Mouse (Mus musculus): ENCODE data around the gene Fbxl17. TPM values are rescaled to one million over a fixed set of nuclear protein-coding genes. Genes with fewer than 3 reads are reported as not detected.

Gene Fbxl17
- 10 to 100 TPM; 80.0 to 82.8 TPM for total RNA-seq (2021)

DNA sequence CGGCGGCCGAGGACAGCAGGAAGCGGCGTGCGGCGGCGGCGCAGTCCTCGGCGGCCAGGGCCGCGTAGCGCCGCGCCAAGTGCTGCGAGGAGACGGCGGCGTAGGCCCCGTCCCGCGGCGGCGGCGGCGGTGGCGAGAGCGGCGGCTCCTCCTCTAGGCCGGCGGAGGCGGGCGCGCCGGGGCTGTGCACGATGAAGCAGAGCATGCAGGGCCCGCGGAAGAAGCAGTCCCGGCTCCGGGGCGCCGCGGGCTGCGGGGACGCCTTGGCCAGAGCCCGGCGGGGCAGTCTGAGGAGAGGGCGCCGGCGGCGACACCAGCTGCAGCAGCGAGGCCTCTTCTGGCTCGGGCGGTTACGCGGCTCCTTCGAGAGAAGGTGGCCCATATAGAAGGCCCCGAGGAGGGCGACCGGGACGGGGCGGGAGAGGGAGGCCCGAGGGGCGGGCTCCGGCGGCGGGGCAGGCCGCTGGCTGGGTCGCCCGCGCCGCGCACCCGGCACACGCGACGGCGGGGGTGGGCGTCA, at the start of gene Fbxl17:
Gene Fbxl17, minus strand, starts transcription at position 382 of the 520 bp plus-strand sequence.
- peak; percentile 59 for DNase-seq
- intact Hi-C loops (cut with DNase I) = no loop called here

DNA sequence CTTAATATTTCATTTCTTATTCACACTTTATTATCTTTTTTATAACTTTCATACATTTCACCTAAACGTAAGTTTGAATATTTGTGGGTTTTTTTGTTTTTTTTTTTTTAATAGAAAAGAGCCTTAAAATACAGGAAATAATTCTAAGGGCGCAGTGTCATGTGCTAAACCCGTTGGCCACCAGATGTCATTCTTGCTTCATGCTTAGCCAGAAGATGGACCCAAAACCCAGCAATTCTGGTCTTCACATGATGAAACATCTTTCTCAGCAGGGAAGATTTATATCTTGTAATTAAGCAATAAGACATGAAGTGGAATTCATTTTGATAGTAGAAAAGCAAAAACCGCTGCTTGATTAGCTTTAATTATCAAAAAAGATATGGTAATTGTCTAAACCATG, 47.6 kb upstream of the Fbxl17 start:
- no peak for DNase-seq
- intact Hi-C loops (cut with DNase I) = no loop called here

DNA sequence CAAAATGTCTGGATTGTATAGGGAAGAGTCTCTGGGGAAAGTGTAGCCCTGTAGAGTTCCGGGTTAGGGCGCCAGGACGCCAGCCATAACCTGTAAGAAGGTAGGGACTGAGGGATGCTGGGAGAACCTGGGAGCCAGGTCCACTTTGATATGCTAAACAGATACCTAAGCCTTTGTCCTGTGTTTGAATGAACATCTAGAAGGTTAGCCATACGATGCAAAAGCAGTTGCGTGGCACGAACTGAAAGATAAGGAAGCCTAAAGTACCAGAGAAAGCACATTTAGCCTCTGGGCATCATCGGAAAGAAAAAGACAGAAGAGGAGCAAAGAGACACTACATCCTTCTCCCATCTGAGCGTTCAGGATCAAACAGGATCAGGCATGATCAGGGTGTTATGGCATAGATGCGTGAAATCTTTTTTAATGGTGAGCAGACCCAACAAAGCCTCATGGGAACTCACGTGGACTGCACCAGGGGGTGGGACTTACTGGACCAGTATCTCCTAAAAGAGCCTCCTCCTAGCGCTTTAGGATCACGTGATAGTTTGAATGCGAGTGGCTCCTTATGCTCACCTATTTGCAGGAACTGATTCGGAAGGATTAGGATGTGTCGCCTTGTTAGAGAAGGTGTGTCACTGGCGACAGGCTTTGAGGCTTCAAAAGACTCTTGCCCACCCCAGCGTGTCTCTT, 34.9 kb upstream of the Fbxl17 start:
- no peak for DNase-seq
- intact Hi-C loops (cut with DNase I) = no loop called here

DNA sequence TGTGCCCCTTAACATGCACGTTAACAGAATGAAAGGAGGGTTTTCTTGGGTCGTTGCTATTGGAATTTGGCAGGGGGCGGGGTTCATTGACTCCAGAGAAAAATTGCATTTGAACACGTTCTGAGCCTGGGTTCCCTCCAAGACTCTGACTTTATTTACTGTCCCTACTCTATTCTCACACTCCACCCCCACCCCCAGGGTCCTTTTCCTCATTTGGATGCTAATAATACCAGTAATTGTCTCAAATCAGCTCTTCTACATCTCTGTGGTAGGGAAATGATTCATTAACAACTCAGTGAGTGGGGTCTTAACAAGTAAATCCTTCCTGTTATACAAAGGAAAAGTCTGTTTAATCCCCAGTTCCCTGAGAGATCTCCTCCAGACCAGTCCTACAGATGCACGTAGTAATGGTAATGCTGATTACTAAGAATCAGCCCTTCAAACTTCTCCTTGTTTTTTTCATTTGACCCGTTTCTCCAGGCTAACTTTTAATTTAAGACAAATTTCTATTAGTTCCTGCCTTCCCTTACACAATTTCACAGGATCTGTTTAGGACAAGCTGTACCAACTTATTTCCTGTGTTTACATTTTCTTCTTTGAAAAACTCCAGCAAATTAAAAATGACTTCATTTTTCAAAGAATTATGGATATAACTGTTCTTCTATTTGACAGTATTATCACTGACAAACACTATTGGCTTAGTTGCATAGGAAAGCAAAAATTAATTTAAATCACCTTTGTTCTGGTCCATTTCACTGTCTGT, 33.4 kb upstream of the Fbxl17 start:
- intact Hi-C loops (cut with DNase I) = no loop called here

DNA sequence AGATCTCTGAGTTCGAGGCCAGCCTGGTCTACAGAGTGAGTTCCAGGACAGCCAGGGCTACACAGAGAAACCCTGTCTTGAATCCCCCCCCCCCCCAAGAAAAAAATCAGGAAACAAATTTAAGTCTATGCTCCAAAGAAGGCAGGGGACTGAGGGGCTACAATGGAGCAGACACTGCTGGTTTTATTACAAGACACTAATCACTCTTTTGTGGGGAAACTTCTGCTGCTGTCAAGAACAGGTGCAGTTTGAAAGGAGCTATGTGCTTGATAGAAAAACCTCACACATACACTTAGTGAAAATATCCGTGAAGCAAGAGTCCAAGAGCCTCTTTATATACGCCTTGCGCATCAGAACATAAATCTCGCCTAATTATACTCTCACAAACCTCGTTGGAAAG, 29.7 kb upstream of the Fbxl17 start:
- intact Hi-C loops (cut with DNase I) = no loop called here
- DNase-seq = no peak

More for the DNA sequence above, 33.4 kb upstream of the Fbxl17 start:
- DNase-seq = no peak

DNA sequence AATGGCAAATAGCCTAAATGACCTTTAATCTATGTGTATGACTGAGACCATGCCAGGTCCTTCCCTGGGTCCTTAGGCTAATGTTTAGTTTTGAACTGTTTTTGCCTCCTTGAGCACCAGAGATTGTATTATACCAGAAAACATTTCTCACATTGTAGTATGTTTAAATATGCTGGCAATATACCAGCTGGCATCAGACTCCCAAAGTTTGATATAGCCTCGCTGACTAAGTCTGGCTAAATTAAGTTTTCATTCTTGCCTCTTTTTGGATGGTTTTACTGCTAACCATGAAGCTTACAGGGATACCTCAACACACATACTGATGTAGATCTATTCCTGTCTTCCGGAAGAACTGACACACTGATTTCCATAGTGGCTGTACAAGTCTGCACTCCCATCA, 20.9 kb upstream of the Fbxl17 start:
- intact Hi-C loops (cut with DNase I) = no loop called here
- DNase-seq = no peak

DNA sequence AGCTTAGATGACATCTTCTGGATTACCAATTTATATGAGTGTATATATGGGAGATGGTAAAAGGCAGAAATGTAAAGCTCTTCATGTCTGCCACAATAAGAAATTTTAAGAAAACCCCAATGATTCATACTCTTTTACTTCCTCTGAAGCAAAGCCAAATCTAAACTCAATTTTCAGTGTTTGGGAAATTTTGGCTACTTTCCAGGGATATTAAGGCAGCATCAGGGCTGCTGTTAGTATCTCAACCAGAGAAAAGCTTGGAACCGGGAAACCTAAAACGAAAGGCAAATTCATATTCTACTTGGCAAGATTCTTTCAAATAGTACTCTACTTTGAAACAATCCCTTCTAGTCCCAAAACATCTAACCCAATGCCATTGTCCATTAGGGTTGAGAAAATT, 10.6 kb upstream of the Fbxl17 start:
- DNase-seq = no peak
- intact Hi-C loops (cut with DNase I) = no loop called here

DNA sequence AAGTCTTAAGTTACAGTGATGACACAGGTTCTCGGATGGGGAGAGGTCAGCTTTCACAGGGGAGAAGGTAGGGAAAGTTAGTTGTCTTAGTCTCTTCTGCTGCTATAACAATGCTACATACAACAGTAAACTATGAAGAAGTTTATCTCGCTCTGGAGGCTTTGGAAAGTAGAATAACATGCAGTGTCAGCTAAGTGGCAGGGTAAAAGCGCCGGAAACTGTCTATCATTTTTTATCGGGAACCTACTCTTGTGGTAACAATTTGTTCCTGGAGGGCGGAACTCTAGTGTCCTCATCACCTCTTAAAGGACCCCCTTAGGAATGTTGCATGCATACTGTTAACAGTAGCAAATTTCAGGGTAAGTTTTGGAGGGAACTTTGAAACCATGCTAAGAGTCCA, 1.3 kb upstream of the Fbxl17 start:
- intact Hi-C loops (cut with DNase I) = no loop called here
- DNase-seq = no peak

DNA sequence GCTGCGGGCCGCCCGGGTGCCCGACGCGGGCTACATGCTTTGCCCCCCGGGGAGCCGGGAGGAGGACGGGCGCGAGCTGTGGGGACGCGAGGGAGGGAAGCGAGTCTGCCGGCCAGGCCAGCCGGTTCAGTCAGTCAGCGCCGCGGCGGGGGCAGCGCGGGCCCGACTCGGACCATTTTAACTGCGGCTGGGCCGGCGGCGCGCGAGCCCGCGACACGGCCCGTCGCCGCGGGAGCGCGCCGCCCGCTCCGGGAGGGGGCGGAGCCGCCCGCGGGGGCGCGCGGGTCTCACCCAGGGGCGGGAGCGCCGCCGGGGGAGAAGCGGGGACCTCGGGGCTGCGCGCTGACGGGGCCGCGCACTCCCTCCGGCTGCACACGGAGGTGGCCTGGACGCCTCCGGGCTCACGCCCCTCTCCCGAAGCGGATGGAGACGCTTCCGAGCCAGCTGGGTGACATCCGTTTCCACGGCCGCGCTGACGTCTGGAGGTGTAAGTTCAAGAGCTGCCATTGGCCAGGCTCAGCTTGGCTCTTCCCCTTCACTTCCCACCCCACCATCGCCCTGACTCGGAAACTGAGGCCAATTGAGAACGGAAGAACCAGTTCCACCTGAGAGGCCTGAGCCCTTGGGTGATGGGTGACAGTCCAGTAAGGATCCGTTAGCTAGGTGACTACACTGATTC, 478 bp upstream of the Fbxl17 start:
- intact Hi-C loops (cut with DNase I) = no loop called here
- DNase-seq = peak; percentile 86

DNA sequence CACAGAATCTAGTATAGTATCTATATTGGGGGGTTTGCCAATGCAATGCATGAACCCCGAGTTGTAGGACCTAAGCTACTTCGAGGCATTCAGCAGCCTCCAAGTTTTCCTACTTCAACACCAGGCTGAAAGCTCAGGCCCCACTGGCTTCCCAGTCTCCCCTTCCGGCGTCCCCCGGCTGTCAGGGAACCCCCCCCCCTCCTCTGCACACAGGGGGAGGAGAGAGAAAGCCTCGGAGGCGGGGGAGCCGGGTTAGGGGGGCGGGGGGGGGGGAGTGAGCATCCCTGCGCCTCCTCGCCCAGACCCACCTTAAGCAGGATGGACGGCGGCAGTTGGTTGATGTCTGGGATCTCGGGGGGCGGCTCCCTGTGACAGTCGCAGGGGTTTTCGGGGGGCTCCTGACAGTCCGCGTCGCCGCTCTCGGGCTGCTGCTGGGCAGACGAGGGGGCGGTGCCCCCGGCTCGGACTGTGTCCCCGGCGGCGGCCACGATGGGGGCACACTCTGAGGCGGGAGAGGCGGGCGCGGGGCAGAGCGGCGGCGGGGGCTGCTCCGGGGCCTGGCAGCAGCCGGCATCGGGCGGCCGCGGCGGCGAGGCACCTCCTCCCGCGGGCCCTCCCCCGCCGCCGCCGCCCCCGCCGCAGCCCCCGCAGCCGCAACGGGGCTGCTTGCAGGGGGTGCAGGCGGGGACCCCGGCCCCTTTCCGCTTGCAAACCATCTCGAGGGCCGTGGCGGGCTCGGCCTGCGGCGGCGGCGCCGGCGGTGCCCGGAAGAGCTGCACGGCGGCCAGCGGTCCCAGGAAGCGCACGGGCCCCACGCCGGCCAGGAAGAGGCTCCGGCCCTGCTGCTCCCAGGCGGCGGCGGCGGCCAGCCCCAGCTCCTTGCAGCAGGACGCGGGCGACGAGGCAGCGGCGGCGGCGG, 841 bp downstream of the Fbxl17 start:
- peak; percentile 77 for DNase-seq
- intact Hi-C loops (cut with DNase I) = no loop called here

DNA sequence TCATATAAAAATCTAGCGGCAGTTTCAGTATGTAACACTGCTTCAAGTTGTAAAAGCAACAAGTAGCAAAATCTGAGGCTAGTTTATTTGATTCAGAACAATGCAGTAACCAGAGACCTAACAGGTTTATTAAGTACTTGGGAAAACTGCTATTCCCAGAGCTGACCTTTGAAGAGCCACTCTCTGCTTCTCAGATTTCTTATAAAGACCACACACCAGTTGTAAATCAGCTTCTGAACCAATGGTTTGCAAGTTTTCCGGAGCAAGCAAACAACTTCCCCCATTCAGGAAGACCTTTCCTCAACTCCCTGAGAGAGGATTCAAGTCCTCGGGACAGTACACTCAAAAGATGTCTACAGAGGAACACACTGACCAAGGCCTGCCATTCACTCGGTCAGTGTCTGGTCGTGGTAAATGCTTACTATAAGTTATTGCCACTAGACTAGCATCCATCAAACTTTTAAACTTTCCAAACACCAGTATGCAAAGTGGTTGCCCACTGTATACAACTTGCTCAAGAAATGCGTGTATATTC, 1.6 kb downstream of the Fbxl17 start:
- no peak for DNase-seq
- intact Hi-C loops (cut with DNase I) = no loop called here

DNA sequence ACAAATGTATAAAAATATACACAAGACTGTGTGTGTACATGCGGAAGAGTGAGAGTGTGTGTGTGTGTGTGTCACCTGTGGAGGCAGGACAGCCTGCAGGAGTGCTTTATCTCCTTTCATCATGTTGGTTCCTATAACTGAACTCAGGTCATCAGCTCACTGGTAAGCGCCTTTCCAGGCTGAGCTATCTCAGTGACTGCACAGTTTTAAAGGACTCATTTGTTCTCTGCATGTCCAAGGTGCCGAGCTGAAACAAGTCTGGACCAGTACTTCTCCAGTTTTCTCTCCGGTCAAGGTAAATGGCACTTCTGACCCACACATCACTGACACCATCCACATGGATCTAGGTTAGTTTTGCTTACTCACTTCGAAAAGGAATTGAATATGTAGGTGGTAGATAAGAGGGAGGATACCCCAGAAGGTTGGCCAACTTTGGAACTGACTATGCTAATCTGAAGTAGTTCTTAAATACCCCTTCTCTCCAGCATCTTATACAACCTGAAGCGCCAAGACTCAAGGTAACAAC, 2.5 kb downstream of the Fbxl17 start:
- intact Hi-C loops (cut with DNase I) = no loop called here
- DNase-seq = no peak

DNA sequence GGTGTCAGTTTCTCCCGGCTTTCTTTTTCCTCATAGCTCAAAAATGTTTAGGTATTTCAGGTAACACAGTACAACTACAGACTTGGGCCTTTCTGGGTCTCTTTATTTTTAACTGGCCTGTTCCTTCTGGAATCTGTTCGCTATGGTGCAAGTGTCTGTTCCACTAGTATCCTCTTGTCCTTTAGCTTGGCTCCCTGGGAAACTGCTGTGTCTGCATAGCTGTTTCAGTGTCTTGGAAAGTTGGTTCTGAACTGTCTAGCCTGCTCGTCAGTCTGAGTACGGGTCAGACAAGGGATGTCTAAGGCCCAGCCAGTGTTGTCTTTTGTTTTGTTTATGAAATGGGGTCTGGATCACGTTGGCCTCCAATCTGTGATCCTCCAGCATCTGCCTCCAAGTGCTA, 3.7 kb downstream of the Fbxl17 start:
- no peak for DNase-seq

DNA sequence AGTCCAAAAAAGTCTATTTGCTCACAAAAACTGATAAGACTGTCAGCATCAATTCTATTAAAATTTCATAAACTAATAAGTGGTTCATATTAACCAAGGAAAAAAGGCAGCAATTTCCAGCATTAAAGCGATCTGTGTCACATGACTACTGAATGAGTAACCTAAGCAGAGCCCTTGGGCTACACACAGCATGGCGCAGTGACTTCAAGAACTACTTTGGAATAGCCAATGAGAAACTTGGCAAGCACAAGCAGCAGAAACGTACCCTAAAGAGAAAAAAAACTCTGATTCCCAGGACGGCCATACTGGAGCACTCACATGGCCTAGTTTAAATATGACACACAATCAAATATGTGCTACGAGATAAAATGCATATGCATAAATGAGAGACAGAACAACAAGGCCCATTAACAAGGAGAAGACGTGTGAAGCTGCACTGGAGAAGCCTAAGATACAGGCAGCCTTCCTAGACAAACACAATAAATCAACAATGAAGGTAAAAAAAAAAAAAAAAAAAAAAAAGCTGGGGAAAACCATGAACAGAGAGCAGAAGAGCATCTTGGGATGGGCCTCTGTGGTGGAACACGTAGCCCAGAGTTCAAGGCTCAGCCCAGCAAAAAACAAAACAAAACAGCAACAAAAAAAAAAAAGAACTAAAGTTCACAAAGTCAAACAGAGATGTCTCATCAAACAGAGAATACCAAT, 5.8 kb downstream of the Fbxl17 start:
- no peak for DNase-seq
- intact Hi-C loops (cut with DNase I) = no loop called here

More for the DNA sequence above, 3.7 kb downstream of the Fbxl17 start:
- intact Hi-C loops (cut with DNase I) = no loop called here

DNA sequence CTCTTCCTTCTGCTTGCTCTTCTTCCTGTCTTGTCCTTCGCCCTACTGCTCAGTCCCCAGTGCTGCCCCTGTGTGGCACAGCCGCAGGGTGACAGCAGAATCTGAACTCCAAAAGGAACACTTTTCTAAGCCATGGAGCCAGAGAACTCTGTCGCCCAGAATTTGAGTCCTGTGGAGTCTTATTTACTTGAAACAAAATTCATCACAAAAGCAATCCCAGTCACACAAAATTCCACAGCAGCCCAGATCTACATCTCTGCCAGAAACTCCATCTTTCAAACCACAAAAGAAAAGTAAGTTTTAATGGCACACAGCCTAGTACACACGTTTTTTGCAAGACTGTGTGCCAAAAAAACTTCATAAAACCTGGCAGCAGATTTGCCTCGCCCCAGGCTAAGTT, 6.5 kb downstream of the Fbxl17 start:
- peak; percentile 47 for DNase-seq
- intact Hi-C loops (cut with DNase I) = no loop called here

DNA sequence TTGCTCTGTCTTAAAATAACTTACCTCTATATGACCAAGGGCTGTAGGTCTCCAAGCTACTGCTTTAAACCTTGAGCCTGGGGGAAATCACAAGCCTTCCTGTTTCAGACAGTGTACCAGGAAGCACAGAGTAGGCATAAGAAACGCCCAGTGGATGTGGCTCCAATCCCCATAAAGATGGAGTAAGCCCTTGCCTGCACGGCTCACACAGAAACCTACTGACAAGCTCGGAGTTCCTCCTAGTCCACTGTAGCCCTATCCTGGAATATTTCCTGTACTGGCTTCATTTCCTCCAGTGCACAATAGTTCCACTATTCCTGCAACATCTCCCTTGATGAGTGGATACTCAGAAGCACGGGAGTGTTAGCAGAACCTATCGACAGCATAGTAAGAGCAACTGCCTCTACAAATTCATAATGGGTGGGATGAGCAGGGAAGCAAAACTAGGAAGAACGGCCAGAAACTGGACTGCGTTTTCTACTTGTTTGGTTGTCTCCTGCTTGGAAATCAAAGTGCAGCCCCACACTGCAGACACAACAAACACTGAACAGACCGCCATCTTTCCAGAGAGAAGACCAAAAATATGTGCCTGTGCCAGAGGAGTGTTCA, 7.0 kb downstream of the Fbxl17 start:
- intact Hi-C loops (cut with DNase I) = no loop called here
- no peak for DNase-seq

DNA sequence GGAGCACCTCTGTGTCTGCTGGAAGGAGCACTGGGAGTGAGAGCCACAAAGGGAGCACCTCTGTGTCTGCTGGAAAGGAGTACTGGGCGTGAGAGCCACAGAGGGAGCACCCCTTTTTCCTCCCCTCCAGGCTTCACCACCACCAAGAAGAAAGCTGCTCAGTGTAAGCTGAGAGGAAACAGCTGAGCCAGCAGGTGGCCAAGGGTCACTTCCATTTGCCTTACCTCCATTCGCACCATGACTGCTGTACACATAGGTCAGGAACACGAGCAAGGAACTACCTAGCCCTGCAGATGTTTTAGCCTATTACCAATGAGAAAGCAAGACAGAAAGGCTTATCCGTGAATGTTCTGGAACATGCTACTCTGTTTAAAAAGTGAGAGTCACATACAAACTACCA, 10.3 kb downstream of the Fbxl17 start:
- intact Hi-C loops (cut with DNase I) = no loop called here
- no peak for DNase-seq

DNA sequence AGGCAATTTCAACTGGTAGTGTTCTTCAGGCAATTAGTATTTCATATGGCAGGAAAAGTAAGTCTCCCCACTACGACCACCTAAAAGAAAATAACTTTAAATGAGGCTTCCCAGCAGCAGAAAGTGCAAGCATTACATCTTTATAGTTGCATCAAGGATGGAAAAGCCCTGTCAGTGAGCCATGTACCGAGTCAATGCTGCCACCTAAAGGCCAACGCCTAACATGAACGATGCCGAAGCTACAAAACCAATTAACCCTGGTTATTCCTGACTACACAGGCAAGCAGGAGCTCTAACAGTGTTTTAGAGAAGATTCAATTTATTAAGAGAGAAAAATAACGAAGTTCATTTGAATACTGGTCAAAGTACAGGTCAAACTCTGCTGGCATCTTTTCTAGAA, 32.0 kb downstream of the Fbxl17 start:
- DNase-seq = peak; percentile 55
- intact Hi-C loops (cut with DNase I) = no loop called here

DNA sequence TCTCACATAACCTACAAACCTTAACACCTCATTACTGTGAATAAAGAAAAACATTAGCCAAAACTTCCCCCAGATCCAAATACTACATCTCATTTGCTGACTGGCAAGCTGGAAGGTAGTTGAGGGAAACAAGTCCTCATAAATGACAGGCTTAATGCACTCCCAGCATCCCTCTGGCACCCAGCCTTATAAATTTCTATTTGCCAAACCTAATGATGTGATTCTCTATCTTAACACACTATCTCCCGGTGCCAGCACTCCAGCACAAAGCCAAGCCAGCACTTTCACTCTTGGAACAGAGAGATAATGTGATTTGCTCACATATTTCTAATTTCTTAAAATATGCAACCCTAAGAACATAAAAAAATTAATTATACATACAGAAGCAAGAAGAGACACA, 34.6 kb downstream of the Fbxl17 start:
- DNase-seq = peak; percentile 69
- intact Hi-C loops (cut with DNase I) = no loop called here
